8 mouse cellular contexts compared by ENCODE assay signal in the genomic region with DNA sequence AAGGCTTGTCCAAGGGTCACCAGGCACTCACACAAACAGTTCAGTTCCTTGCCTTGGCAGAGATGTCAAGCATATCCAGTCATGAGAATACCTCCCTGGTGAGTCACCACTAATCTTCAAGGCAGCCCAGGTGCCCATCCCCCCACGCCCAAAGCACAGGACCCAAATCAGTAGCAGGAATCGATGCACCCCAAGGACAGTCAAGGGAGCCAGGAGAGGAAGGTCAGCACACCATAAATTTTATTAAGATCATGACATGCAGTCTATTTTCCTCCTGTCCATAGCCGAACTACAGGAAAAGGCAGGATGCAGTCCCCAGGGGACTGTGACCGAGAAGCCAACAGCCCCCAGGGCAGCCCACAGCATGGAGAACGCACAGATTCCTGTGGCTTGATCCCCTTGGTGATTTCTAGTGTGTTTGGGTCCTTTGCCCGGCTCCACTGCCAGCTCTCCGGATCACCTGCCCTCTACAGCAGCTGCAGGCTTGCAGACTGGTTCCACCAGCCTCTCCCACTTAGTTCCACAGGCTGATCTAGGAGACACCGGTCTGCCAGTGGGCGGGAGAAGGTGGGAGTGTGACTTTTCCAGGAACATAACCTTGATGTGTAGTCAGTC. TPM values are rescaled to one million over a fixed set of nuclear protein-coding genes. Genes with fewer than 3 reads are reported as not detected.
A peak's percentile ranks its signal among the peaks of the same experiment; 100 is the strongest.
DNase-seq lines count a peak whose midpoint lies in the region; ATAC-seq and TF ChIP-seq lines count a peak whose summit lies in the region.

No protein-coding gene starts in this region.

- H3K4me3 ChIP-seq in myocyte, result no peak overlapping the region

- TF ChIP-seq POLR2A in myocyte (IDR thresholded peaks at IDR 0.05; ENCODE audit: insufficient read length, low read depth), result no peak

- no peaks in the 10 kb centered on the region for H3K79me2 ChIP-seq in myocyte (ENCODE audit: control insufficient read depth, insufficient read depth)

- peak overlapping the region; percentile 50 for H3K4me2 ChIP-seq in myocyte (ENCODE audit: low read depth)

- peak; percentile 94 for DNase-seq in heart, adult 11 months
- no peak for DNase-seq in heart, postnatal 25 days (ENCODE audit: low spot score)
- DNase-seq in T-cell, adult 2 months (ENCODE audit: low spot score), result peak; percentile 18
- DNase-seq in gastrocnemius, postnatal 14 days, result peak; percentile 65
- DNase-seq in kidney, adult 18-20 months, result peak; percentile 84
- DNase-seq in right cerebral cortex, postnatal 4 days, result no peak

- no peaks in the 10 kb centered on the region for H3K36me3 ChIP-seq in myocyte (ENCODE audit: control insufficient read depth, insufficient read depth)

- ATAC-seq in granulocyte monocyte progenitor cell, adult 5-6 weeks (replicated peaks; ENCODE audit: poor library complexity, severe bottlenecking), result no peak

- H3K27me3 ChIP-seq in myocyte (ENCODE audit: control insufficient read depth, insufficient read depth, insufficient read length), result no peaks in the 10 kb centered on the region

- no peak overlapping the region for H3ac ChIP-seq in myocyte (ENCODE audit: control insufficient read depth, insufficient read length)

- intact Hi-C loops in heart, postnatal 25 days (cut with DNase I), result no loop called here
- intact Hi-C loops in gastrocnemius, postnatal 14 days (cut with DNase I; ENCODE audit: low total_unique reads), result no loop called here

TF ChIP-seq in myocyte, 11 proteins besides CTCF, POLR2A, EP300 and RAD21:
- no peak for TF ChIP-seq REST (IDR thresholded peaks at IDR 0.05; ENCODE audit: insufficient read depth, insufficient read length)
- no peak for TF ChIP-seq MAX (IDR thresholded peaks at IDR 0.05; ENCODE audit: low read depth)
- TF ChIP-seq USF1 (IDR thresholded peaks at IDR 0.05; ENCODE audit: low read depth), result no peak
- no peak for TF ChIP-seq CEBPB (IDR thresholded peaks at IDR 0.05; ENCODE audit: insufficient read depth, poor library complexity, severe bottlenecking)
- no peak for TF ChIP-seq TCF3 (IDR thresholded peaks at IDR 0.05; ENCODE audit: insufficient read length, low read depth)
- peak in 2 of 3 experiments; percentile 82 to 83 for TF ChIP-seq MYOD1 (IDR thresholded peaks at IDR 0.05; ENCODE audit: control insufficient read depth in 1 of 3, insufficient read length in 2 of 3, low read depth in 2 of 3)
- TF ChIP-seq POLR2AphosphoS2 (IDR thresholded peaks at IDR 0.05; ENCODE audit: insufficient read length, low read depth), result no peak
- TF ChIP-seq MYOG (IDR thresholded peaks at IDR 0.05; ENCODE audit: control insufficient read depth in 1 of 3, insufficient read depth in 1 of 3, insufficient read length in 2 of 3, low read depth in 2 of 3), result peak in 2 of 3 experiments; percentile 50 to 85
- TF ChIP-seq E2F4 (IDR thresholded peaks at IDR 0.05; ENCODE audit: insufficient read depth), result no peak
TF ChIP-seq in myocyte: peak in this region for 2.

RNA-seq across cellular contexts. Expression of a gene that starts 14.2 kb away (rescaled TPM):
- 10 to 100 TPM; 11.1 to 15.5 TPM for total RNA-seq in heart, postnatal 25 days (2021)
- 10 to 100 TPM; 31.8 to 33.4 TPM for total RNA-seq in gastrocnemius, postnatal 14 days (2021)
- under 0.01 TPM for polyA plus RNA-seq in myocyte (2012; fragmentation: generic; extraction: Trizol)
- 19.1 and 22.0 TPM in 2 replicates for total RNA-seq in granulocyte monocyte progenitor cell, adult 5-6 weeks (2014; fragmentation: Nextera tagmentation)
- 29.8 and 45.2 TPM in 2 replicates for total RNA-seq in granulocyte monocyte progenitor cell, adult 5-6 weeks (2017)

Comparison
In these comparisons a context has a peak if more than half of its experiments do, and no peak if none do; other contexts are left out.
1. DNase-seq: peak in heart, adult 11 months (single experiment), T-cell, adult 2 months (single experiment), gastrocnemius, postnatal 14 days (single experiment) and kidney, adult 18-20 months (single experiment); none in heart, postnatal 25 days (single experiment) and right cerebral cortex, postnatal 4 days (single experiment).